Mouse (Mus musculus) ES-Bruce4 (cell line): ENCODE measurements around the gene Gpnmb. TPM values are rescaled to one million over a fixed set of nuclear protein-coding genes. Genes with fewer than 3 reads are reported as not detected.

ENCODE experiments used
- H3K27ac ChIP-seq: 2 replicates; pipeline ENCODE4 v1.5.1; 2012; ENCODE audit warnings: low read length, inconsistent platforms; ENCODE audit not compliant: insufficient read depth
- H3K27me3 ChIP-seq: 2 replicates; pipeline ENCODE4 v1.6.1; 2012; ENCODE audit warnings: mild to moderate bottlenecking, low read length, inconsistent platforms; ENCODE audit not compliant: control insufficient read depth, poor library complexity, insufficient read depth, severe bottlenecking
- H3K36me3 ChIP-seq: 2 replicates; pipeline ENCODE4 v1.6.1; 2012; ENCODE audit warnings: inconsistent platforms, mild to moderate bottlenecking, low read length, moderate library complexity; ENCODE audit not compliant: control insufficient read depth, poor library complexity, insufficient read depth, severe bottlenecking
- H3K4me1 ChIP-seq: one replicate; pipeline ENCODE4 v1.8.1; 2011; ENCODE audit warnings: low read length; ENCODE audit not compliant: control insufficient read depth, insufficient read depth
- H3K4me3 ChIP-seq: 2 replicates; pipeline ENCODE4 v1.5.1; 2011; ENCODE audit warnings: low read depth, mild to moderate bottlenecking, low read length
- H3K9ac ChIP-seq: 2 replicates; pipeline ENCODE4 v1.6.1; 2012; ENCODE audit warnings: low read depth, mild to moderate bottlenecking, inconsistent platforms; ENCODE audit not compliant: poor library complexity, severe bottlenecking
- H3K9me3 ChIP-seq: replicated peaks from 2 replicates; pipeline ENCODE4 v1.6.1; 2012; ENCODE audit warnings: mild to moderate bottlenecking, low read length, inconsistent platforms; ENCODE audit not compliant: control insufficient read depth, poor library complexity, insufficient read depth, severe bottlenecking
- CTCF ChIP-seq: IDR thresholded peaks from one replicate; pipeline ENCODE4 v1.8.1; 2011; ENCODE audit warnings: low read depth, low read length
- EP300 ChIP-seq: IDR thresholded peaks from 2 replicates; pipeline ENCODE4 v1.6.1; 2011; ENCODE audit warnings: low read depth, low read length; ENCODE audit not compliant: insufficient read depth
- POLR2A ChIP-seq: IDR thresholded peaks from one replicate; pipeline ENCODE4 v1.8.1; 2011; ENCODE audit warnings: low read length; ENCODE audit not compliant: insufficient read depth
- polyA plus RNA-seq: library from polyadenylated mRNA; stranded (reverse); fragments of >200 nt; gene quantifications from 2 replicates; pipeline ENCODE4 v1.2.4, GENCODE M21; 2011; ENCODE audit warnings: low read depth; ENCODE audit not compliant: missing spikeins, insufficient read depth, insufficient read length

The Gpnmb gene
- polyA plus RNA-seq, 1 experiment: 2.5 TPM

GRCm38 (mm10) chr6:49109196-49109595, 72.8 kb downstream of the Gpnmb start:
- no peak for TF ChIP-seq EP300
- no peak for TF ChIP-seq POLR2A
- no peak for TF ChIP-seq CTCF
- H3K9ac ChIP-seq: no peak overlapping the region
- H3K36me3 ChIP-seq: no peaks in the 10 kb centered on the region
- no peak overlapping the region for H3K4me3 ChIP-seq
- H3K27ac ChIP-seq: no peak overlapping the region
- no peaks in the 10 kb centered on the region for H3K27me3 ChIP-seq
- H3K4me1 ChIP-seq: no peaks in the 10 kb centered on the region
- H3K9me3 ChIP-seq: no peaks in the 10 kb centered on the region

DNA sequence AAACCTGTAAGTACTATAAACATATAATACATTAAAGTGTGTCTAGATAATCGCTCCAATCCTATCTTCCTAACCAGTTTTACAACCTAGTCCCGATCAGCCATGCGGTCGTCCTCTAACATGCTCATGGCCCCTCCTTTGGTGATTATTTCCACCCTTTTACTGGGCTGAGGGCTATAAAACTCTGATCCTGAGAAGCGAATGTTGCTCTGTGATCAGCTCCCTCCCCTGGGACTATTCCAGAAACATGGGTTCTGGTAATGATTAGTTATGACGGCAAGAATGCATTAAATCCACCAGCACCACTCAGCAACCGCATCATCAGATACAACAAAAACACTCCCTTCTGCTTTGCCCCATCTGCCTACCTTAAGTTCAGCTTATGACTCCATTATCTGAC, 77.5 kb downstream of the Gpnmb start:
- H3K27ac ChIP-seq: no peak overlapping the region

DNA sequence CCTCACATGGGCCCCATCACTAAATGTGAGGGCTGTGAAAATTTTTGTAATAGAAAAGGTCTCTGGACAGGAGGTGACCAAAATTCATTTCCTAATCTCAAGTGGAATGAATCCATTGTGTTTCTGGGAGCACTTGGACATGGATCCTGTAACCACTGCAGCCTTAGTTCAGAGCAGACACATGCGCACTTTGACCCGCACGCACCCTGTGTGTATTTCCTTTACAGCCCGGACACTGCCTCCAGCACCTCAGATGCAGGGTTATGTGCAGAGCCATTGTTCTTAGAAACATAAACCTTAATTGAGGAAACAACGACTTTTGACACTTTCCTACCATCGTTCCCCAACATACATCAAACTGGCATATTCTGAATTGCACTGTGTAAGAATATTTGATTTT, 78.1 kb downstream of the Gpnmb start:
- no peaks in the 10 kb centered on the region for H3K4me1 ChIP-seq
- H3K36me3 ChIP-seq: peaks cover 5% of the 10 kb centered on the region; the same call in 1 of the 2 replicates
- H3K9ac ChIP-seq: no peak overlapping the region
- H3K4me3 ChIP-seq: no peak overlapping the region
- no peaks in the 10 kb centered on the region for H3K27me3 ChIP-seq
- TF ChIP-seq EP300 (no peak), POLR2A (no peak), CTCF (no peak)
- H3K9me3 ChIP-seq: no peaks in the 10 kb centered on the region
- no peak overlapping the region for H3K27ac ChIP-seq

More for the DNA sequence above, 77.5 kb downstream of the Gpnmb start:
- TF ChIP-seq POLR2A: no peak
- TF ChIP-seq EP300: no peak
- TF ChIP-seq CTCF: no peak
- Histone ChIP-seq H3K27me3 (no peaks in the 10 kb centered on the region), H3K4me1 (no peaks in the 10 kb centered on the region), H3K4me3 (no peak overlapping the region), H3K36me3 (peaks cover 5% of the 10 kb centered on the region; the same call in 1 of the 2 replicates), H3K9ac (no peak overlapping the region), H3K9me3 (no peaks in the 10 kb centered on the region)

DNA sequence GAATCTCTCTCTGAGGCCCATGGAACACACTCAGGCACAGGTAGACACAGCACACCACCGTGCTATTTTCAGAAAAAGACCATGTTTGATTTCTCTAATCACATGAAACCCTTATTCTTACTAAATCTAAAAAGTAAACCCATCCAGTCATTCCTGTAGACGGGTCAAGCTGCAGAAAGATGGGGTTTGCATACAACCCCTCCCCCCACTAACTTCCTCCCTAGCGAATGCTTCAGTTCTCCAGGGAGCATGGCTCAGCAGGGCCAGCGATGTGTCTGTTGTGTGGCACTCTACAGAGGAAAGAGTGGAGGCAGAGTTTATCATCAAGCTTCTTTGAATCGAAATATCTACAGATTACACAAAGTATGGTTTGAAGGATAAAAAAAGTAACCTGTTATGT, 79.2 kb downstream of the Gpnmb start:
- no peak overlapping the region for H3K9ac ChIP-seq
- H3K4me3 ChIP-seq: no peak overlapping the region
- TF ChIP-seq EP300 (no peak), CTCF (no peak), POLR2A (no peak)
- H3K9me3 ChIP-seq: no peaks in the 10 kb centered on the region
- H3K27ac ChIP-seq: no peak overlapping the region
- no peaks in the 10 kb centered on the region for H3K4me1 ChIP-seq
- peaks cover 5% of the 10 kb centered on the region; the same call in 1 of the 2 replicates for H3K36me3 ChIP-seq
- H3K27me3 ChIP-seq: no peaks in the 10 kb centered on the region

GRCm38 (mm10) chr6:49116241-49116640, 79.9 kb downstream of the Gpnmb start:
- Histone ChIP-seq H3K27me3 (no peaks in the 10 kb centered on the region), H3K4me3 (no peak overlapping the region), H3K9ac (no peak overlapping the region), H3K27ac (no peak overlapping the region), H3K4me1 (no peaks in the 10 kb centered on the region), H3K36me3 (peaks cover 5% of the 10 kb centered on the region; the same call in 1 of the 2 replicates), H3K9me3 (no peaks in the 10 kb centered on the region)
- TF ChIP-seq EP300: no peak
- no peak for TF ChIP-seq CTCF
- no peak for TF ChIP-seq POLR2A

DNA sequence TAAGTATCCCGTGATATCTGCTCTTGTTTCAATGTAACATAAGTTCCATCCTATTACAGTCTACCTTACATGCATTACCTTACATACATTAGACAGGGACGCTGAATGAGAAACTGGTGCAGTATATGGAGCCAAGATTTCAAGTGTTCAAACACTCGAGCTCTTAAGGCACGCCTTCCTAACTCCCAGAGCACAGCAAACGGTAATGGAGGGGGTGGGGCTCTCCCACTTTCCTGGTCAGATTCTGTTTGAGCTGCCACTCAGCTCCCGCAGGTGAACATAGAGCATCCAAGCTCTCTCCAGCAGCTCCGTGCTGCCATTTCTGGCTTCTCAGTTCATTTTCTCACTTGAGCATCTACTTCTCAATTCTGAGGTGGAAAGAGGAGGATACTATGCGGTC, 82.1 kb downstream of the Gpnmb start:
- TF ChIP-seq POLR2A: no peak
- TF ChIP-seq CTCF: no peak
- no peak for TF ChIP-seq EP300

More for the DNA sequence above, 82.1 kb downstream of the Gpnmb start:
- no peaks in the 10 kb centered on the region for H3K9me3 ChIP-seq
- no peak overlapping the region for H3K4me3 ChIP-seq
- no peak overlapping the region for H3K27ac ChIP-seq
- no peak overlapping the region for H3K9ac ChIP-seq
- no peaks in the 10 kb centered on the region for H3K27me3 ChIP-seq
- no peaks in the 10 kb centered on the region for H3K4me1 ChIP-seq
- peaks cover 5% of the 10 kb centered on the region; the same call in 1 of the 2 replicates for H3K36me3 ChIP-seq
